Mouse (Mus musculus) liver, postnatal 0 days (tissue): Measurements from ENCODE around the gene Mga. TPM values are rescaled to one million over a fixed set of nuclear protein-coding genes. Genes with fewer than 3 reads are reported as not detected.
A peak's percentile ranks its signal among the peaks of the same experiment; 100 is the strongest.

Experiments
- ATAC-seq: fragments of 200-750 bp; cut with Nextera tagmentation; 2 replicates; pipeline ENCODE4 v1.8.0; 2017; ENCODE audit warnings: mild to moderate bottlenecking, moderate library complexity
- DNase-seq: peaks from one replicate; pipeline ENCODE4 v3.0.0-alpha.2; 2016
- H3K27ac ChIP-seq: fragments of 300-500 bp; sonication (generic); 2 replicates; pipeline ENCODE4 v1.5.1; 2014; ENCODE audit warnings: antibody characterized with exemption, moderate library complexity, mild to moderate bottlenecking, low read depth
- H3K27me3 ChIP-seq: fragments of 300-500 bp; sonication (generic); 2 replicates; pipeline ENCODE4 v1.6.1; 2014; ENCODE audit warnings: low read length, control low read depth, mixed read lengths; ENCODE audit not compliant: insufficient read depth
- H3K36me3 ChIP-seq: fragments of 300-500 bp; sonication (generic); replicated peaks from 2 replicates; pipeline ENCODE4 v1.6.1; 2014; ENCODE audit warnings: mild to moderate bottlenecking, control low read depth, low read length, moderate library complexity, mixed read lengths; ENCODE audit not compliant: insufficient read depth
- H3K4me1 ChIP-seq: fragments of 300-500 bp; sonication (generic); 2 replicates; pipeline ENCODE4 v1.6.1; 2014; ENCODE audit warnings: antibody characterized with exemption, mild to moderate bottlenecking, control low read depth; ENCODE audit not compliant: insufficient read depth
- H3K4me2 ChIP-seq: fragments of 300-500 bp; sonication (generic); 2 replicates; pipeline ENCODE4 v1.6.1; 2014; ENCODE audit warnings: low read depth, mild to moderate bottlenecking, low read length, moderate library complexity, mixed read lengths
- H3K4me3 ChIP-seq: fragments of 300-500 bp; sonication (generic); 2 replicates; pipeline ENCODE4 v1.5.1; 2014; ENCODE audit warnings: low read depth, low read length
- H3K9ac ChIP-seq: fragments of 300-500 bp; sonication (generic); replicated peaks from 2 replicates; pipeline ENCODE4 v1.6.1; 2014; ENCODE audit warnings: mild to moderate bottlenecking, moderate library complexity
- H3K9me3 ChIP-seq: fragments of 300-500 bp; sonication (generic); 2 replicates; pipeline ENCODE4 v1.6.1; 2016; ENCODE audit warnings: mild to moderate bottlenecking, control low read depth, low read length, mixed read lengths
- CTCF ChIP-seq: sonication (generic); IDR thresholded peaks from 2 replicates; pipeline ENCODE4 v1.5.1; 2016; ENCODE audit warnings: antibody characterized with exemption, low read depth
- EP300 ChIP-seq: IDR thresholded peaks from 2 replicates; pipeline ENCODE4 v1.6.1; 2016; ENCODE audit warnings: antibody characterized with exemption, low read depth, mild to moderate bottlenecking
- WGBS: fragments of 180-500 bp; shearing (Covaris S2); extraction: QIAGEN DNeasy Blood & Tissue Kit; methylation state at CpG from one replicate; pipeline ENCODE4 v1.1.7; 2014; ENCODE audit not compliant: insufficient replicate concordance; 5-methylcytosine and 5-hydroxymethylcytosine counted together
- polyA plus RNA-seq: library from polyadenylated mRNA; unstranded; fragments of >200 nt; fragmentation: Nextera tagmentation; extraction: Ambion mirVana; gene quantifications from 2 replicates; pipeline ENCODE4 v1.2.1, GENCODE M21; 2015

Mga gene
- polyA plus RNA-seq, 1 experiment from 2014 or later, result 4.6 TPM

DNA sequence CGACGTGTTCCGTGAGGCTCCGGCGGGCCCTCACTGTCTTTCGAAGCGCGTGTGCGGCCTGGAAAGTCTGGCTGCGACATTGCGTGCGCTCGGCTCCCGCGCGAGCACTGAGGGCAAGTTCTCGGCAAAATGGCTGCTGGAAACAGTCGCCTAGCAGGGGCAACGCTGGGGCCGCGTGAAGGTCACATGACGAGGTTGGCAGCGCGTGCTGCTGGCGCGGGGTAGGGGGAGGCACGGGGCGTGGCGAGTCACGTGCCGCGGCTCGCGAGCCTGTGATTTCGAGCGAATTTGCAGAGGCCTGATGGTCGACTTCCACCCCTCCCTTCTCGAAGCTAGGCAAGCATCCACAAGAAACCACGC lies 23.9 kb upstream of the Mga start:
- Histone ChIP-seq H3K9ac (peak overlapping the region; percentile 49), H3K27ac (no peak overlapping the region), H3K4me3 (peak overlapping the region; percentile 53), H3K4me1 (peaks cover 13% of the 10 kb centered on the region), H3K4me2 (peak overlapping the region; percentile 83), H3K36me3 (no peaks in the 10 kb centered on the region; the same call in 1 of the 2 replicates), H3K9me3 (no peaks in the 10 kb centered on the region), H3K27me3 (no peaks in the 10 kb centered on the region)
- ATAC-seq (peak; percentile 82), DNase-seq (peak; percentile 77)
- WGBS, result under 1% methylated on average over 38 of the region's 39 CpGs
- TF ChIP-seq CTCF (no peak), EP300 (no peak)

DNA sequence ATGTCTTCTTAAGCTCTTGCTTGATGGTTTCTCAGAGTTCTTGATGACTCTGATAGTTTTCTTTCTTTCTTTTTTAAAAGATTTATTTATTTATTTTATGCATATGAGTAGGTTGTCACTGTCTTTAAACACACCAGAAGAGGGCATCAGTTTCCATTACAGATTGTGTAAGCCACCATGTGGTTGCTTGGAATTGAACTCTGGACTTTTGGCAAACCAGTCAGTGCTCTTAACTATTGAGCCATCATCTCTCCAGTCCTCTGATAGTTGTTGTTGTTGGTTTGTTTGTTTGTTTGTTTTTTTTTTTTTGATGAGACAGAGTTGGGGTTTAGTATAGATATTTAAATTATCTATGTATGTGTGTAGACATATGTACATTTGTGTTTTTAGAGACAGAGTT lies 21.0 kb upstream of the Mga start:
- no peaks in the 10 kb centered on the region for H3K27me3 ChIP-seq
- no peak for DNase-seq

DNA sequence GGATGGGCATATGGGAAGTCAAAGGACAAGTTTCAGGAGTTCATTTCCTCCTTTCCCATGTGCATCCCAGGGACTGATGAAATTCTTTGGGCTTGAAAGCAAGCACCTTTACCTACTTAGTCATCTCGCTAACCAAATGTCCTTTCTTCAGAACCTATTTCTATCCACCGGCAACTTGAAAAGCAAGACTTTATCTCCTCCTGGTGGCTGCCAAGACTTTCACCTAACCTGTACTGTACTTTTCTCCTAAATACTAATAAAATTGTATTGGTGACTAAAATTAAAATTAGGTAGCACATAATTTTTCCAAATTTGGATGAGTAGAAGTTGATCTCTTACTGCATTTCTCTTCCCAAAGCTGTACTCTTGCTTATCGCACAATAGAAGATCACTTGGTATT lies 9.8 kb upstream of the Mga start:
- Histone ChIP-seq H3K27me3 (no peaks in the 10 kb centered on the region), H3K9me3 (no peaks in the 10 kb centered on the region), H3K27ac (no peak overlapping the region), H3K4me3 (no peak overlapping the region), H3K4me1 (no peaks in the 10 kb centered on the region), H3K9ac (no peak overlapping the region), H3K36me3 (no peaks in the 10 kb centered on the region), H3K4me2 (no peak overlapping the region)
- TF ChIP-seq CTCF (no peak), EP300 (no peak)
- ATAC-seq, result no peak
- WGBS, result 79% methylated on average over 3 of the region's 3 CpGs
- DNase-seq, result no peak

More for the DNA sequence above, 21.0 kb upstream of the Mga start:
- H3K27ac ChIP-seq, result no peak overlapping the region
- peaks cover 13% of the 10 kb centered on the region for H3K4me1 ChIP-seq
- H3K9ac ChIP-seq, result no peak overlapping the region
- no peaks in the 10 kb centered on the region; the same call in 1 of the 2 replicates for H3K36me3 ChIP-seq
- TF ChIP-seq CTCF (0 out of 2 replicates have a peak, but pooled peaks have one; percentile 19), EP300 (no peak)
- ATAC-seq, result no peak
- no peak overlapping the region for H3K4me2 ChIP-seq
- H3K9me3 ChIP-seq, result no peaks in the 10 kb centered on the region
- H3K4me3 ChIP-seq, result no peak overlapping the region

DNA sequence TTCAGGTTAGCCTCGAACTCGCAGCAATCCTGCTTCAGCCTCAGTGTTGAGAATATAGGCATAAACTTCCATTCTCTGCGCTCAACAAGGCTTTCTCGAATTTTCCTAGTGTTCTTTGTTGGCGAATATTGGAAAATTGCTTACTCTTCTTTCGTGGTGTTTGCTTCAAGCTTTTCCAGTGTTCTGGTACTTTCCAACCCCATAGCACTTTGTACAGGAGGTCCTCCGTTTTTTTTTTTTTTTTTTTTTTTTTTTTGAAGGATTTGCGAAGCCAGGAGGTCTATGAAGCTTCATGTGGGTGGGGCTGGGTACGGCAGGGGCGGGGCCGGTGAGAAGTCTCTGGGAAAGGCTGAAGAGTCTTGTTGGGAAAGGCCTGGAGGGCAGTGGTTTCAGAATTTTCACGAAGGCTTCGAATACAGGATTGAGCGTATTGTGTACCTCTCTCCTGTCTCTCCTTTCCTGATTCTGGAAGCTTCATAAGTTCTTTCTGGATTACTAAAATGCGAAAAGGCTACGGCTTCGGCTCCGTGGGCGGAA lies 407 bp upstream of the Mga start:
- no peak for DNase-seq
- peak overlapping the region; percentile 92 for H3K27ac ChIP-seq
- 16% methylated on average over 19 of the region's 19 CpGs for WGBS
- H3K4me3 ChIP-seq, result peak overlapping the region; percentile 49
- peak overlapping the region; percentile 63 for H3K9ac ChIP-seq
- H3K36me3 ChIP-seq, result no peaks in the 10 kb centered on the region
- H3K27me3 ChIP-seq, result no peaks in the 10 kb centered on the region
- no peaks in the 10 kb centered on the region for H3K9me3 ChIP-seq
- no peak for TF ChIP-seq CTCF
- TF ChIP-seq EP300, result no peak
- H3K4me1 ChIP-seq, result peaks cover 21% of the 10 kb centered on the region
- H3K4me2 ChIP-seq, result peak overlapping the region; percentile 88
- ATAC-seq, result peak; percentile 56

DNA sequence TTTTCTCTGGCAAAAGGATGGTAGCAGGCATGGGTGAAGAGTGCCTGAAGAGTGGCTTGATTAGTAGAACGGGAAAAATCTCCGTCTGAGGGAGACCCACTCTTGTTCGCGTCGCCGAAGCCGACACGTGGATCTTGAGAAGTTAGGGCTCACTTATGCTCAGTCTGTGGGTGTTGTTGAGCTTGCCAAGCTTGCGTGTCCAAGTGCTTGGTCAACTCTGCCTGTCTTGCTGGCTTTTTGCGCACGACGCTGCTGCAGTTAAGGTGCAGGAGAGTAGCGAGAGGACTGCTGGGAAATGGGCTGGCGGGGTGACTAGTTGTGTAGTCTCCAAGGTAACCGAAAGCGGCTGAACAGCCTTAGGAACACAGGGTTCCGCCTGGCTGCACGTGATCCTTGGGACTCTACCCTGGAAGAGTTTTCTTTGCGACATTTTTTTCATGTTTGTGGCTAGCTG lies 1.1 kb downstream of the Mga start:
- Histone ChIP-seq H3K36me3 (peaks cover 7% of the 10 kb centered on the region), H3K4me3 (peak overlapping the region; percentile 49), H3K27ac (peak overlapping the region; percentile 92), H3K4me1 (peaks cover 24% of the 10 kb centered on the region), H3K27me3 (no peaks in the 10 kb centered on the region), H3K9me3 (no peaks in the 10 kb centered on the region), H3K9ac (peak overlapping the region; percentile 63), H3K4me2 (peak overlapping the region; percentile 88)
- 3% methylated on average over 19 of the region's 19 CpGs for WGBS
- no peak for TF ChIP-seq CTCF
- TF ChIP-seq EP300, result peak; percentile 39; the same call in 1 of the 2 replicates
- peak; percentile 80 for DNase-seq
- peak; percentile 70 for ATAC-seq

DNA sequence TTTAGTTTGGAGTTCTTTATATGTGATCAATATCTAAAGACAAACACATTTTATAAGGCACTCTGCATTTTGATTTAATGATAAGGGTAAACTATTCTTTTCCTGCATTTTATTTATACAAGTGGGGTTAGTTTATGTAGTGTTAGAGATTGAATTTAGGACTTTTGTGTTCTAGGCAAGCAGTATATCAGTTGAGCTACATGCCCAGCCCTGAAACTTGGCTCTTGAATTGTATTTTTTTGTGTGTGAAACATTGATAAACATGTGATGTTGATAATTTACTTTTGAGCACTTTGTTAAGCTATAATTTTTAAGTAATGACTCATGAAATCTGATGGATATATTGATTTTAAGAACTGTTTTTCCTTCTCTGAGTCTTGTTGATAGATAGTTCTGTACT lies 19.0 kb downstream of the Mga start:
- TF ChIP-seq EP300 (no peak), CTCF (no peak)
- H3K36me3 ChIP-seq, result peaks cover 7% of the 10 kb centered on the region
- no peaks in the 10 kb centered on the region for H3K27me3 ChIP-seq
- H3K4me2 ChIP-seq, result no peak overlapping the region
- no peak for ATAC-seq
- H3K9ac ChIP-seq, result no peak overlapping the region
- H3K4me3 ChIP-seq, result no peak overlapping the region
- H3K9me3 ChIP-seq, result no peaks in the 10 kb centered on the region
- H3K27ac ChIP-seq, result no peak overlapping the region
- DNase-seq, result no peak
- no peaks in the 10 kb centered on the region for H3K4me1 ChIP-seq
